16 mouse cellular contexts compared by ENCODE assay signal in genomic region chr17:86292711-86293110, GRCm38 (mm10).
DNase-seq lines count a peak whose midpoint lies in the region; ATAC-seq lines count a peak whose summit lies in the region.
"Had no signal": no experiment of that assay in that cellular context is flagged by ENCODE, and none has a peak within 500 bp of the region (broad histone marks: within the 10 kb centered on the region; RNA-seq: fewer than 3 reads in every experiment).

No protein-coding gene starts in this region.

- H3K36me3 ChIP-seq in embryonic facial prominence, embryonic 15.5 days, result no peaks in the 10 kb centered on the region
- H3K36me3 ChIP-seq in embryonic facial prominence, embryonic 10.5 days (replicated peaks), result no peaks in the 10 kb centered on the region
- no peaks in the 10 kb centered on the region for H3K36me3 ChIP-seq in intestine, embryonic 15.5 days
- no peaks in the 10 kb centered on the region for H3K36me3 ChIP-seq in intestine, embryonic 16.5 days (ENCODE audit: control insufficient read depth, insufficient read depth, low read length)
- H3K36me3 ChIP-seq in megakaryocyte, embryonic 14.5 days (replicated peaks; ENCODE audit: low read length), result peaks cover 6% of the 10 kb centered on the region
- H3K36me3 ChIP-seq: embryonic facial prominence, embryonic 12.5 days; forebrain, embryonic 12.5 days; hindbrain, embryonic 12.5 days; limb, embryonic 15.5 days; midbrain, embryonic 13.5 days had no signal

- no peak for DNase-seq in embryonic facial prominence, embryonic 10.5 days (ENCODE audit: low spot score)
- DNase-seq in urinary bladder, postnatal 14 days (ENCODE audit: low spot score), result no peak
- DNase-seq: cerebellum, adult 11 months; layer of hippocampus, adult 9-11 months; right cerebral cortex, adult 18-20 months had no signal

- 73% methylated on average over 6 of the region's 6 CpGs for WGBS in embryonic facial prominence, embryonic 15.5 days
- 93% methylated on average over 6 of the region's 6 CpGs for WGBS in embryonic facial prominence, embryonic 10.5 days
- 88% methylated on average over 6 of the region's 6 CpGs for WGBS in intestine, embryonic 15.5 days
- 87% methylated on average over 6 of the region's 6 CpGs for WGBS in intestine, embryonic 16.5 days

- ATAC-seq in embryonic facial prominence, embryonic 15.5 days (ENCODE audit: insufficient number of reproducible peaks, low FRiP score, low TSS enrichment, low read depth), result no peak
- ATAC-seq in intestine, embryonic 15.5 days, result 0 out of 2 replicates have a peak, but pooled peaks have one; percentile 4
- no peak for ATAC-seq in intestine, embryonic 16.5 days
- no peak for ATAC-seq in megakaryocyte, adult 5-6 weeks (ENCODE audit: poor library complexity, severe bottlenecking)
- no peak for ATAC-seq in erythroblast, adult 5-6 weeks (replicated peaks; ENCODE audit: low FRiP score, poor library complexity, severe bottlenecking)

- H3K9me3 ChIP-seq in embryonic facial prominence, embryonic 15.5 days (replicated peaks), result no peaks in the 10 kb centered on the region
- H3K9me3 ChIP-seq in embryonic facial prominence, embryonic 10.5 days, result no peaks in the 10 kb centered on the region
- H3K9me3 ChIP-seq in intestine, embryonic 15.5 days, result no peaks in the 10 kb centered on the region
- H3K9me3 ChIP-seq in intestine, embryonic 16.5 days (ENCODE audit: control insufficient read depth, low read length), result no peaks in the 10 kb centered on the region
- H3K9me3 ChIP-seq in megakaryocyte, embryonic 14.5 days, result no peaks in the 10 kb centered on the region
- H3K9me3 ChIP-seq: embryonic facial prominence, embryonic 12.5 days; forebrain, embryonic 12.5 days; hindbrain, embryonic 12.5 days; limb, embryonic 15.5 days; midbrain, embryonic 13.5 days had no signal

- H3K9ac ChIP-seq in embryonic facial prominence, embryonic 15.5 days, result no peak overlapping the region
- H3K9ac ChIP-seq in intestine, embryonic 15.5 days, result no peak overlapping the region
- H3K9ac ChIP-seq in intestine, embryonic 16.5 days (ENCODE audit: low read depth, low read length), result no peak overlapping the region
- H3K9ac ChIP-seq: embryonic facial prominence, embryonic 12.5 days; forebrain, embryonic 12.5 days; hindbrain, embryonic 12.5 days; limb, embryonic 15.5 days; midbrain, embryonic 13.5 days had no signal

- H3K27ac ChIP-seq in embryonic facial prominence, embryonic 15.5 days (replicated peaks), result 0 out of 2 replicates have a peak overlapping the region, but pooled peaks have one; percentile 0
- no peak overlapping the region for H3K27ac ChIP-seq in embryonic facial prominence, embryonic 10.5 days (replicated peaks)
- no peak overlapping the region for H3K27ac ChIP-seq in intestine, embryonic 15.5 days
- no peak overlapping the region for H3K27ac ChIP-seq in intestine, embryonic 16.5 days (ENCODE audit: low read length)
- H3K27ac ChIP-seq: embryonic facial prominence, embryonic 12.5 days; forebrain, embryonic 12.5 days; hindbrain, embryonic 12.5 days; limb, embryonic 15.5 days; midbrain, embryonic 13.5 days had no signal

- no peak overlapping the region for H3K4me3 ChIP-seq in embryonic facial prominence, embryonic 15.5 days (replicated peaks)
- H3K4me3 ChIP-seq in embryonic facial prominence, embryonic 10.5 days, result no peak overlapping the region
- no peak overlapping the region for H3K4me3 ChIP-seq in intestine, embryonic 15.5 days (replicated peaks)
- H3K4me3 ChIP-seq in intestine, embryonic 16.5 days (ENCODE audit: low read length), result no peak overlapping the region
- H3K4me3 ChIP-seq in megakaryocyte, embryonic 14.5 days (replicated peaks), result peak overlapping the region; percentile 89
- H3K4me3 ChIP-seq: embryonic facial prominence, embryonic 12.5 days; forebrain, embryonic 12.5 days; hindbrain, embryonic 12.5 days; limb, embryonic 15.5 days; midbrain, embryonic 13.5 days had no signal

- no peaks in the 10 kb centered on the region for H3K27me3 ChIP-seq in embryonic facial prominence, embryonic 15.5 days
- H3K27me3 ChIP-seq in embryonic facial prominence, embryonic 10.5 days (replicated peaks; ENCODE audit: low read depth, poor library complexity, severe bottlenecking), result no peaks in the 10 kb centered on the region
- no peaks in the 10 kb centered on the region for H3K27me3 ChIP-seq in intestine, embryonic 15.5 days (replicated peaks)
- H3K27me3 ChIP-seq in intestine, embryonic 16.5 days (replicated peaks; ENCODE audit: control insufficient read depth, insufficient read depth, low read length), result no peaks in the 10 kb centered on the region
- peaks cover 10% of the 10 kb centered on the region for H3K27me3 ChIP-seq in megakaryocyte, embryonic 14.5 days (replicated peaks)
- H3K27me3 ChIP-seq: embryonic facial prominence, embryonic 12.5 days; forebrain, embryonic 12.5 days; hindbrain, embryonic 12.5 days; limb, embryonic 15.5 days; midbrain, embryonic 13.5 days had no signal

- H3K4me1 ChIP-seq in embryonic facial prominence, embryonic 15.5 days, result peaks cover 30% of the 10 kb centered on the region
- H3K4me1 ChIP-seq in embryonic facial prominence, embryonic 10.5 days, result peaks cover 21% of the 10 kb centered on the region
- H3K4me1 ChIP-seq in intestine, embryonic 15.5 days (replicated peaks), result no peaks in the 10 kb centered on the region; the same call in 1 of the 2 replicates
- peaks cover 4% of the 10 kb centered on the region; the same call in 1 of the 2 replicates for H3K4me1 ChIP-seq in intestine, embryonic 16.5 days (ENCODE audit: control insufficient read depth, insufficient read depth, low read length)
- peaks cover 39% of the 10 kb centered on the region for H3K4me1 ChIP-seq in megakaryocyte, embryonic 14.5 days
- H3K4me1 ChIP-seq: forebrain, embryonic 12.5 days; midbrain, embryonic 13.5 days had no signal

- no peak overlapping the region for H3K4me2 ChIP-seq in embryonic facial prominence, embryonic 15.5 days (replicated peaks)
- no peak overlapping the region for H3K4me2 ChIP-seq in intestine, embryonic 15.5 days (replicated peaks)
- H3K4me2 ChIP-seq in intestine, embryonic 16.5 days (ENCODE audit: low read depth, low read length), result no peak overlapping the region
- H3K4me2 ChIP-seq: embryonic facial prominence, embryonic 12.5 days; forebrain, embryonic 12.5 days; hindbrain, embryonic 12.5 days; limb, embryonic 15.5 days; midbrain, embryonic 13.5 days had no signal
